Mouse (Mus musculus): ENCODE results near the gene Gm9747.

- no peak for TF ChIP-seq CTCF (IDR thresholded peaks at IDR 0.05; ENCODE audit: low read depth)
- no peak for TF ChIP-seq EP300 (IDR thresholded peaks at IDR 0.05; ENCODE audit: low read depth)
Measured at GRCm38 (mm10) chr1:82267547-82267946, 34.6 kb downstream of the Gm9747 start.
